Mouse (Mus musculus): ENCODE results near the gene Wdr24.

The Wdr24 gene

DNA sequence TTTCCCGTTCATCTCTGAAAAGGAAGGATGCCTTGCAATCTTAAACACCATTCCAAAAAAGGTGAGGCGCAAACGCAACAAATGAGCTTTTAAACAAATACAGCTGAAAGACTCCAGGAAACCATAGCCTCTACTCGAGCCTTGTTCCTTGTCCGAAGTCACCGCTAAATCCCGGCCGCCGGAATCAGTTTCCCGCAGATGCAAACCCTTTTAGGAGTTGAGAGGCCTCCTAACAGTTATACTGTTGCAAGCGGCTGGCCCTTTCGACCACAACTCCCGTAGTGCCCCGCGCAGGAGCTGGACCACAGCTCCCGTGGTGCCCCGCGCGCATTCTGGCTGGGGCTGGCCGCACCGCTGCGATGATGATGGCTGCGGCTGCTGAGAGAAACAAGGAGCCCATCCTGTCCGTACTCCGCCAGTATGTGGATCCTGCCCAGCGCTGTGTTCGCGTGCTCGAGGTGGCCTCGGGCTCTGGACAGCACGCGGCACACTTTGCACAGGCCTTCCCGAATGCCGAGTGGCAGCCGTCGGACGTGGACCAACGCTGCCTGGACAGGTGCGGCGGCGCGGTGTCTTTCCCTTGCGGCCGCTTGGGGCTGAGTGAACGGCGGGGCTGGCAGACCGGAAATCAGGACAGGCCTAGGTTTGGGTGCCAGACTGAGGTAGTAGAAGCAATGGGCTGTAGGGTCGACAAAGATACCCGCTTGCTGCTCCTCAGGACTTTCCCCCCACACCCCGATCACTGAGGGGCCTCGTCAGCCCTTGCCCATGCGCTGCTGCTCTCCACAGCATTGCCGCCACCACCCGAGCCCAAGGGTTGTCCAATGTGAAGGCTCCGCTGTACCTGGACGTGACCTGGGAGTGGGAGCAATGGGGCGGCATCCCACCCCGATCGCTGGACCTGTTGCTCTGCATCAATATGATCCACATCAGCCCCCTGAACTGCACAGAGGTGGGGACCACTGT lies 52.0 kb downstream of the Wdr24 start:
- peak; percentile 76 to 78 for DNase-seq (ENCODE audit: low read depth in 2 of 2, low spot score in 2 of 2)

GRCm38 (mm10) chr17:25876347-25876915 lies 53.0 kb downstream of the Wdr24 start:
- DNase-seq (ENCODE audit: low read depth in 2 of 2, low spot score in 2 of 2) = no peak

DNA sequence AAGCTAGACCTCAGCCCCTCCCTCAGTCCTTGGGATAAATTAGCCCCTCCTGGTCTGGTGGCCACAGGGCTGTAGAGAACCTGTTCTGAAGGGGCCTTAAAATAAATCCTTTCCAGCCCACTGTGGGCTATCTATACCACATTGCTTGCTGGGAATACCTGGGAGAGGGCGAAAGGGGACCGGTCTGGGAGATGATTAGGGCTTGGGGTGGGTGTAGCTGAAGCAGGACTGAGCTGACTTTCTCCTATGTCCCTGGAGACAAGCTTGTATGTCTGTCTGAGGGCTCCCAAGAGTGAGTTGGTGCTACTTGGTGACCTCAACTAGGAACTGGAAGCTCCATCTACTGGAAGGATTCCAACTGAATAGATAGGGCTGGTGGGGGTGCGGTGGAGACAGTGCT lies 53.6 kb downstream of the Wdr24 start:
- no peak for DNase-seq (ENCODE audit: low read depth in 2 of 2, low spot score in 2 of 2)

GRCm38 (mm10) chr17:25877741-25878610 lies 54.5 kb downstream of the Wdr24 start:
- DNase-seq (ENCODE audit: low read depth in 2 of 2, low spot score in 2 of 2) = no peak

All from CD8-positive naive resting alpha-beta T cell, adult 2 months (primary cell).